Mouse (Mus musculus): ENCODE results near the gene Tiam1. TPM values are rescaled to one million over a fixed set of nuclear protein-coding genes. Genes with fewer than 3 reads are reported as not detected.

Tiam1 gene
- polyA plus RNA-seq, 1 experiment from 2014 or later: 45.9 TPM

GRCm38 (mm10) chr16:89962876-89963275, 180.7 kb downstream of the Tiam1 start:
- Histone ChIP-seq H3K9ac (no peak overlapping the region), H3K9me3 (no peaks in the 10 kb centered on the region), H3K4me2 (no peak overlapping the region), H3K27ac (no peak overlapping the region), H3K27me3 (no peaks in the 10 kb centered on the region), H3K36me3 (no peaks in the 10 kb centered on the region; the same call in 1 of the 2 replicates), H3K4me1 (peaks cover 33% of the 10 kb centered on the region), H3K4me3 (no peak overlapping the region)
- no peak for ATAC-seq (ENCODE audit: insufficient number of reproducible peaks, insufficient read depth, low FRiP score, low TSS enrichment, low read depth)
- WGBS: 92% methylated on average over 14 of the region's 14 CpGs

GRCm38 (mm10) chr16:89960904-89961303, 182.7 kb downstream of the Tiam1 start:
- Histone ChIP-seq H3K9me3 (no peaks in the 10 kb centered on the region), H3K27ac (peak overlapping the region; percentile 87; the same call in 1 of the 2 replicates), H3K9ac (peak overlapping the region; percentile 77; the same call in 1 of the 2 replicates), H3K36me3 (no peaks in the 10 kb centered on the region; the same call in 1 of the 2 replicates), H3K4me2 (peak overlapping the region; percentile 86), H3K27me3 (no peaks in the 10 kb centered on the region), H3K4me3 (peak overlapping the region; percentile 52), H3K4me1 (peaks cover 39% of the 10 kb centered on the region)
- WGBS: 20% methylated on average over 6 of the region's 8 CpGs
- no peak for ATAC-seq (ENCODE audit: insufficient number of reproducible peaks, insufficient read depth, low FRiP score, low TSS enrichment, low read depth)

GRCm38 (mm10) chr16:89960186-89960878, 183.2 kb downstream of the Tiam1 start:
- Histone ChIP-seq H3K27ac (peak overlapping the region; percentile 87), H3K9ac (peak overlapping the region; percentile 77), H3K36me3 (no peaks in the 10 kb centered on the region; the same call in 1 of the 2 replicates), H3K4me1 (peaks cover 42% of the 10 kb centered on the region), H3K4me2 (peak overlapping the region; percentile 86), H3K27me3 (no peaks in the 10 kb centered on the region), H3K4me3 (peak overlapping the region; percentile 52), H3K9me3 (no peaks in the 10 kb centered on the region)
- under 1% methylated on average over 33 of the region's 33 CpGs for WGBS
- ATAC-seq (ENCODE audit: insufficient number of reproducible peaks, insufficient read depth, low FRiP score, low TSS enrichment, low read depth): 0 out of 2 replicates have a peak, but pooled peaks have one; percentile 60

GRCm38 (mm10) chr16:89958982-89959381, 184.6 kb downstream of the Tiam1 start:
- no peaks in the 10 kb centered on the region for H3K27me3 ChIP-seq
- peak overlapping the region; percentile 52 for H3K4me3 ChIP-seq
- no peaks in the 10 kb centered on the region for H3K9me3 ChIP-seq
- peaks cover 55% of the 10 kb centered on the region for H3K4me1 ChIP-seq
- H3K27ac ChIP-seq: no peak overlapping the region; the same call in 1 of the 2 replicates
- 0 out of 2 replicates have a peak, but pooled peaks cover 4% of the 10 kb centered on the region for H3K36me3 ChIP-seq
- WGBS: 39% methylated on average over 12 of the region's 12 CpGs
- no peak for ATAC-seq (ENCODE audit: insufficient number of reproducible peaks, insufficient read depth, low FRiP score, low TSS enrichment, low read depth)
- H3K9ac ChIP-seq: 0 out of 2 replicates have a peak overlapping the region, but pooled peaks have one; percentile 17
- H3K4me2 ChIP-seq: peak overlapping the region; percentile 86

GRCm38 (mm10) chr16:89958030-89958429, 185.5 kb downstream of the Tiam1 start:
- H3K27me3 ChIP-seq: no peaks in the 10 kb centered on the region
- 0 out of 2 replicates have a peak, but pooled peaks cover 4% of the 10 kb centered on the region for H3K36me3 ChIP-seq
- H3K4me2 ChIP-seq: peak overlapping the region; percentile 86
- no peak overlapping the region for H3K9ac ChIP-seq
- H3K4me1 ChIP-seq: peaks cover 56% of the 10 kb centered on the region
- no peak overlapping the region for H3K4me3 ChIP-seq
- 40% methylated on average over 10 of the region's 10 CpGs for WGBS
- ATAC-seq (ENCODE audit: insufficient number of reproducible peaks, insufficient read depth, low FRiP score, low TSS enrichment, low read depth): no peak
- no peaks in the 10 kb centered on the region for H3K9me3 ChIP-seq
- no peak overlapping the region for H3K27ac ChIP-seq

GRCm38 (mm10) chr16:89954525-89954924, 189.0 kb downstream of the Tiam1 start:
- peak; percentile 54 for ATAC-seq (ENCODE audit: insufficient number of reproducible peaks, insufficient read depth, low FRiP score, low TSS enrichment, low read depth)
- Histone ChIP-seq H3K4me1 (peaks cover 48% of the 10 kb centered on the region), H3K4me3 (no peak overlapping the region), H3K4me2 (no peak overlapping the region), H3K36me3 (0 out of 2 replicates have a peak, but pooled peaks cover 4% of the 10 kb centered on the region), H3K27me3 (no peaks in the 10 kb centered on the region), H3K9me3 (no peaks in the 10 kb centered on the region), H3K9ac (no peak overlapping the region), H3K27ac (peak overlapping the region; percentile 75)
- 35% methylated on average over 8 of the region's 8 CpGs for WGBS

- Histone ChIP-seq H3K27ac (peak overlapping the region; percentile 75), H3K9ac (no peak overlapping the region), H3K4me1 (peaks cover 44% of the 10 kb centered on the region), H3K9me3 (no peaks in the 10 kb centered on the region), H3K36me3 (0 out of 2 replicates have a peak, but pooled peaks cover 4% of the 10 kb centered on the region), H3K4me2 (no peak overlapping the region), H3K4me3 (no peak overlapping the region), H3K27me3 (no peaks in the 10 kb centered on the region)
- no peak; the same call in 1 of the 2 replicates for ATAC-seq (ENCODE audit: insufficient number of reproducible peaks, insufficient read depth, low FRiP score, low TSS enrichment, low read depth)
- 83% methylated on average over 1 of the region's 1 CpGs for WGBS
Observed at GRCm38 (mm10) chr16:89954114-89954513, 189.5 kb downstream of the Tiam1 start.

GRCm38 (mm10) chr16:89952821-89953220, 190.7 kb downstream of the Tiam1 start:
- Histone ChIP-seq H3K4me1 (peaks cover 38% of the 10 kb centered on the region), H3K36me3 (0 out of 2 replicates have a peak, but pooled peaks cover 4% of the 10 kb centered on the region), H3K27ac (no peak overlapping the region), H3K27me3 (no peaks in the 10 kb centered on the region), H3K4me2 (no peak overlapping the region), H3K9me3 (no peaks in the 10 kb centered on the region), H3K9ac (no peak overlapping the region), H3K4me3 (no peak overlapping the region)
- 81% methylated on average over 5 of the region's 5 CpGs for WGBS
- no peak for ATAC-seq (ENCODE audit: insufficient number of reproducible peaks, insufficient read depth, low FRiP score, low TSS enrichment, low read depth)

- H3K4me1 ChIP-seq: peaks cover 49% of the 10 kb centered on the region
- 0 out of 2 replicates have a peak, but pooled peaks cover 4% of the 10 kb centered on the region for H3K36me3 ChIP-seq
- no peak overlapping the region for H3K27ac ChIP-seq
- no peak overlapping the region for H3K4me2 ChIP-seq
- no peaks in the 10 kb centered on the region for H3K9me3 ChIP-seq
- ATAC-seq (ENCODE audit: insufficient number of reproducible peaks, insufficient read depth, low FRiP score, low TSS enrichment, low read depth): no peak
- H3K9ac ChIP-seq: no peak overlapping the region
- no peak overlapping the region for H3K4me3 ChIP-seq
- H3K27me3 ChIP-seq: no peaks in the 10 kb centered on the region
- 82% methylated on average over 8 of the region's 8 CpGs for WGBS
Observed at GRCm38 (mm10) chr16:89950754-89951153, 192.8 kb downstream of the Tiam1 start.

GRCm38 (mm10) chr16:89950251-89950650, 193.3 kb downstream of the Tiam1 start:
- H3K4me3 ChIP-seq: no peak overlapping the region

GRCm38 (mm10) chr16:89948040-89948439, 195.5 kb downstream of the Tiam1 start:
- WGBS: 69% methylated on average over 1 of the region's 1 CpGs
- Histone ChIP-seq H3K36me3 (no peaks in the 10 kb centered on the region), H3K27me3 (no peaks in the 10 kb centered on the region), H3K4me1 (peaks cover 59% of the 10 kb centered on the region), H3K27ac (peak overlapping the region; percentile 34; the same call in 1 of the 2 replicates), H3K9ac (no peak overlapping the region), H3K9me3 (no peaks in the 10 kb centered on the region), H3K4me3 (no peak overlapping the region), H3K4me2 (no peak overlapping the region)
- no peak for ATAC-seq (ENCODE audit: insufficient number of reproducible peaks, insufficient read depth, low FRiP score, low TSS enrichment, low read depth)

More at GRCm38 (mm10) chr16:89950251-89950650, 193.3 kb downstream of the Tiam1 start:
- Histone ChIP-seq H3K4me1 (peaks cover 50% of the 10 kb centered on the region), H3K27me3 (no peaks in the 10 kb centered on the region), H3K4me2 (no peak overlapping the region), H3K9me3 (no peaks in the 10 kb centered on the region), H3K9ac (no peak overlapping the region), H3K36me3 (0 out of 2 replicates have a peak, but pooled peaks cover 3% of the 10 kb centered on the region), H3K27ac (no peak overlapping the region)
- WGBS: 72% methylated on average over 6 of the region's 6 CpGs
- no peak for ATAC-seq (ENCODE audit: insufficient number of reproducible peaks, insufficient read depth, low FRiP score, low TSS enrichment, low read depth)

GRCm38 (mm10) chr16:89946816-89947215, 196.8 kb downstream of the Tiam1 start:
- Histone ChIP-seq H3K9ac (no peak overlapping the region), H3K9me3 (no peaks in the 10 kb centered on the region), H3K4me2 (no peak overlapping the region; the same call in 1 of the 2 replicates), H3K27ac (no peak overlapping the region), H3K4me3 (no peak overlapping the region), H3K36me3 (no peaks in the 10 kb centered on the region), H3K4me1 (peaks cover 60% of the 10 kb centered on the region), H3K27me3 (no peaks in the 10 kb centered on the region)
- WGBS: 54% methylated on average over 11 of the region's 11 CpGs
- ATAC-seq (ENCODE audit: insufficient number of reproducible peaks, insufficient read depth, low FRiP score, low TSS enrichment, low read depth): no peak

All from embryonic facial prominence, embryonic 13.5 days (tissue).